Mouse (Mus musculus) stomach, postnatal 0 days (tissue): ENCODE results near the gene Dnajc5.
"Not testable (repeated sequence)": the region's sequence is repeated elsewhere in the genome, so short reads cannot be mapped to it uniquely, and the experiment has no call there.

ENCODE experiments used
- CTCF ChIP-seq: IDR thresholded peaks from 2 replicates; pipeline ENCODE4 v1.5.1; 2016; ENCODE audit warnings: antibody characterized with exemption, low read depth, mild to moderate bottlenecking, moderate library complexity
- EP300 ChIP-seq: optimal IDR thresholded peaks from 2 replicates; pipeline ENCODE3; 2016; ENCODE audit warnings: antibody characterized with exemption

GRCm38 (mm10) chr2:181495845-181496244, 24.4 kb upstream of the Dnajc5 start:
- TF ChIP-seq CTCF, EP300: not testable (repeated sequence)
